Mouse (Mus musculus) ES-Bruce4 (cell line): ENCODE measurements at regions not wholly inside any gene's neighbourhood (a gene's known extent, or its start where the extent isn't known, plus 50 kb on each side); places are given as distances from the start of the nearest gene placed in this dataset.

ENCODE experiments used
- H3K27ac ChIP-seq: 2 replicates; pipeline ENCODE4 v1.5.1; 2012; ENCODE audit warnings: low read length, inconsistent platforms; ENCODE audit not compliant: insufficient read depth
- H3K27me3 ChIP-seq: 2 replicates; pipeline ENCODE4 v1.6.1; 2012; ENCODE audit warnings: mild to moderate bottlenecking, low read length, inconsistent platforms; ENCODE audit not compliant: control insufficient read depth, poor library complexity, insufficient read depth, severe bottlenecking
- H3K36me3 ChIP-seq: 2 replicates; pipeline ENCODE4 v1.6.1; 2012; ENCODE audit warnings: inconsistent platforms, mild to moderate bottlenecking, low read length, moderate library complexity; ENCODE audit not compliant: control insufficient read depth, poor library complexity, insufficient read depth, severe bottlenecking
- H3K4me1 ChIP-seq: one replicate; pipeline ENCODE4 v1.8.1; 2011; ENCODE audit warnings: low read length; ENCODE audit not compliant: control insufficient read depth, insufficient read depth
- H3K4me3 ChIP-seq: 2 replicates; pipeline ENCODE4 v1.5.1; 2011; ENCODE audit warnings: low read depth, mild to moderate bottlenecking, low read length
- H3K9ac ChIP-seq: 2 replicates; pipeline ENCODE4 v1.6.1; 2012; ENCODE audit warnings: low read depth, mild to moderate bottlenecking, inconsistent platforms; ENCODE audit not compliant: poor library complexity, severe bottlenecking
- H3K9me3 ChIP-seq: replicated peaks from 2 replicates; pipeline ENCODE4 v1.6.1; 2012; ENCODE audit warnings: mild to moderate bottlenecking, low read length, inconsistent platforms; ENCODE audit not compliant: control insufficient read depth, poor library complexity, insufficient read depth, severe bottlenecking
- CTCF ChIP-seq: IDR thresholded peaks from one replicate; pipeline ENCODE4 v1.8.1; 2011; ENCODE audit warnings: low read depth, low read length
- EP300 ChIP-seq: IDR thresholded peaks from 2 replicates; pipeline ENCODE4 v1.6.1; 2011; ENCODE audit warnings: low read depth, low read length; ENCODE audit not compliant: insufficient read depth
- POLR2A ChIP-seq: IDR thresholded peaks from one replicate; pipeline ENCODE4 v1.8.1; 2011; ENCODE audit warnings: low read length; ENCODE audit not compliant: insufficient read depth

- H3K9ac ChIP-seq = no peak overlapping the region
- H3K4me1 ChIP-seq = no peaks in the 10 kb centered on the region
- no peak for TF ChIP-seq POLR2A
- TF ChIP-seq CTCF = no peak
- TF ChIP-seq EP300 = no peak
- H3K27me3 ChIP-seq = no peaks in the 10 kb centered on the region
- no peak overlapping the region for H3K4me3 ChIP-seq
- no peaks in the 10 kb centered on the region for H3K9me3 ChIP-seq
- no peaks in the 10 kb centered on the region for H3K36me3 ChIP-seq
- H3K27ac ChIP-seq = no peak overlapping the region
Observed at GRCm38 (mm10) chr2:28287210-28287860, 94.5 kb downstream of the Olfm1 start.

GRCm38 (mm10) chr2:28289339-28289738 is 96.5 kb downstream of the Olfm1 start:
- no peak for TF ChIP-seq CTCF
- no peak for TF ChIP-seq POLR2A
- no peak for TF ChIP-seq EP300
- no peak overlapping the region for H3K27ac ChIP-seq
- H3K9me3 ChIP-seq = no peaks in the 10 kb centered on the region
- no peaks in the 10 kb centered on the region for H3K27me3 ChIP-seq
- no peak overlapping the region for H3K4me3 ChIP-seq
- H3K4me1 ChIP-seq = no peaks in the 10 kb centered on the region
- H3K9ac ChIP-seq = no peak overlapping the region
- H3K36me3 ChIP-seq = no peaks in the 10 kb centered on the region

GRCm38 (mm10) chr2:28289860-28290471 is 97.2 kb downstream of the Olfm1 start:
- Histone ChIP-seq H3K9me3 (no peaks in the 10 kb centered on the region), H3K27me3 (no peaks in the 10 kb centered on the region), H3K9ac (no peak overlapping the region), H3K4me3 (no peak overlapping the region), H3K27ac (no peak overlapping the region), H3K4me1 (no peaks in the 10 kb centered on the region), H3K36me3 (no peaks in the 10 kb centered on the region)
- TF ChIP-seq CTCF (no peak), POLR2A (no peak), EP300 (no peak)

- H3K36me3 ChIP-seq = no peaks in the 10 kb centered on the region
- TF ChIP-seq POLR2A = no peak
- no peak for TF ChIP-seq EP300
- no peak overlapping the region for H3K27ac ChIP-seq
- H3K4me1 ChIP-seq = no peaks in the 10 kb centered on the region
- no peak overlapping the region for H3K9ac ChIP-seq
- no peaks in the 10 kb centered on the region for H3K9me3 ChIP-seq
- no peak overlapping the region for H3K4me3 ChIP-seq
- H3K27me3 ChIP-seq = no peaks in the 10 kb centered on the region
Observed at GRCm38 (mm10) chr2:28294509-28294908, 101.7 kb downstream of the Olfm1 start.

- Histone ChIP-seq H3K4me1 (no peaks in the 10 kb centered on the region), H3K27ac (no peak overlapping the region), H3K36me3 (no peaks in the 10 kb centered on the region), H3K9me3 (no peaks in the 10 kb centered on the region), H3K9ac (no peak overlapping the region), H3K27me3 (no peaks in the 10 kb centered on the region), H3K4me3 (no peak overlapping the region)
- TF ChIP-seq EP300 (no peak), POLR2A (no peak), CTCF (no peak)
Observed at GRCm38 (mm10) chr2:28296183-28296582, 103.4 kb downstream of the Olfm1 start.

GRCm38 (mm10) chr2:28298738-28299137 is 105.9 kb downstream of the Olfm1 start:
- H3K4me3 ChIP-seq = no peak overlapping the region
- TF ChIP-seq POLR2A = no peak
- TF ChIP-seq EP300 = no peak
- no peak for TF ChIP-seq CTCF
- no peaks in the 10 kb centered on the region for H3K27me3 ChIP-seq
- H3K9me3 ChIP-seq = no peaks in the 10 kb centered on the region
- H3K9ac ChIP-seq = no peak overlapping the region
- no peaks in the 10 kb centered on the region for H3K4me1 ChIP-seq
- no peak overlapping the region for H3K27ac ChIP-seq
- no peaks in the 10 kb centered on the region for H3K36me3 ChIP-seq
